Mouse (Mus musculus) kidney, adult 2 months (tissue): ENCODE measurements around the gene Acat2. TPM values are rescaled to one million over a fixed set of nuclear protein-coding genes. Genes with fewer than 3 reads are reported as not detected.
"Not testable (repeated sequence)": the region's sequence is repeated elsewhere in the genome, so short reads cannot be mapped to it uniquely, and the experiment has no call there.

ENCODE experiments used
- DNase-seq: peaks from one replicate; pipeline ENCODE4 v3.0.0; 2021
- H3K27ac ChIP-seq: fragments of 200-500 bp; 2 replicates; pipeline ENCODE4 v1.5.1; 2012; ENCODE audit warnings: low read depth, low read length, control low read depth, inconsistent platforms; ENCODE audit not compliant: insufficient read depth
- H3K27me3 ChIP-seq: fragments of 200-500 bp; replicated peaks from 2 replicates; pipeline ENCODE4 v1.6.1; 2012; ENCODE audit warnings: mild to moderate bottlenecking, moderate library complexity, low read length, inconsistent platforms; ENCODE audit not compliant: control insufficient read depth, insufficient read depth
- H3K36me3 ChIP-seq: fragments of 200-500 bp; 2 replicates; pipeline ENCODE4 v1.6.1; 2012; ENCODE audit warnings: mild to moderate bottlenecking, moderate library complexity, low read length, inconsistent platforms; ENCODE audit not compliant: control insufficient read depth, insufficient read depth
- H3K4me1 ChIP-seq: fragments of 200-500 bp; 2 replicates; pipeline ENCODE4 v1.6.1; 2011; ENCODE audit warnings: low read length; ENCODE audit not compliant: control insufficient read depth, insufficient read depth
- H3K4me3 ChIP-seq: fragments of 200-500 bp; 2 replicates; pipeline ENCODE4 v1.5.1; 2011; ENCODE audit warnings: mild to moderate bottlenecking, low read depth, low read length, control low read depth; ENCODE audit not compliant: insufficient read depth
- CTCF ChIP-seq: fragments of 200-500 bp; conservative IDR thresholded peaks from 2 replicates; pipeline ENCODE4 v1.5.1; 2011; ENCODE audit warnings: low read depth, mild to moderate bottlenecking, control low read depth, low read length, moderate library complexity, mixed read lengths; ENCODE audit not compliant: insufficient read depth, insufficient read length
- POLR2A ChIP-seq: fragments of 200-500 bp; IDR thresholded peaks from one replicate; pipeline ENCODE4 v1.6.1; 2011; ENCODE audit warnings: low read depth, low read length, control low read depth
- WGBS: fragments of 180-500 bp; shearing (Covaris S2); methylation state at CpG from one replicate; pipeline ENCODE4 v1.1.7; 2018; 5-methylcytosine and 5-hydroxymethylcytosine counted together
- polyA plus RNA-seq: library from polyadenylated mRNA; depleted of rRNA; stranded (reverse); fragments of >200 nt; gene quantifications from 2 replicates; pipeline ENCODE4 v1.2.3, GENCODE M21; 2012

Acat2 gene
- polyA plus RNA-seq, 1 experiment: 54.3 TPM

DNA sequence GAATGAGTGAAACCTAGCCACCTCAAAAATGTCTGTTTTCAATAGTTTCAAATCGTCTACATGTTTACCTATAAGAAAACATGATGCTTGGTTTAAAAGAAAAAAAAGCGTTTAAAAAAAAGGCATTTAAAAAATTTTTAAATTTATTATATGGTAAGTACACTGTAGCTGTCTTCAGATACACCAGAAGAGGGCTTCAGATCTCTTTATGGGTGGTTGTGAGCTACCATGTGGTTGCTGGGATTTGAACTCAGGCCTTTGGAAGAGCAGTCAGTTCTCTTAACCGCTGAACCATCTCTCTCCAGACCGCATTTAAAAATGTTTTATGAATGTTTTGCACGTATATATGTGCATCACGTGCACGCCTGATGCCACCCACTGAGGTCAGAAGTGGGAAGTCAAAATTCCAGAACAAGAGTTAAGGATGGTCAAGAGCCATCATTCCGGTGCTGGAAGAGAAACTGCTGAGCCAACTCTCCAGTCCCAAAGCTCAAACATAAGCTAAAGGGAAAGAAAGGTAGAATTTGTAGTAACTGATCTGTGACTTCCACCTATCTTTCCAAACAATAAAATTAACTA is 30.1 kb upstream of the Acat2 start:
- 23% methylated on average over 8 of the region's 8 CpGs for WGBS
- TF ChIP-seq CTCF (no peak), POLR2A (no peak)
- H3K36me3 ChIP-seq: no peaks in the 10 kb centered on the region
- H3K4me3 ChIP-seq: peak overlapping the region; percentile 78
- peak overlapping the region; percentile 32 for H3K27ac ChIP-seq
- DNase-seq: no peak
- peaks cover 7% of the 10 kb centered on the region; the same call in 1 of the 2 replicates for H3K4me1 ChIP-seq
- no peaks in the 10 kb centered on the region for H3K27me3 ChIP-seq

DNA sequence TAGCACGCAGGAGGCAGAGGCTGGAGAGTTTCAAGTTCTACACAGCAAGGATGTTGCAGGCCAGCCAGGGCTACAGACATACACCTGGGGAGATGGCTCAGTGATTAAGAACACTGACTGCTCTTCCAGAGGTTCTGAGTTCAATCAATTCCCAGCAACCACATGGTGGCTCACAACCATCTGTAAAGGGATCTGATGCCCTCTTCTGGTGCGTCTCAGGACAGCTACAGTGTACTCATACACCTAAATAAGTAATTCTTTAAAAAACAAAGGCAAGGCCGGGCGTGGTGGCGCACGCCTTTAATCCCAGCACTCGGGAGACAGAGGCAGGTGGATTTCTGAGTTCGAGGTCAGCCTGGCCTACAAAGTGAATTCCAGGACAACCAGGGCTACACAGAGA is 27.5 kb upstream of the Acat2 start:
- not testable (repeated sequence) for H3K4me3 ChIP-seq, H3K27ac ChIP-seq, H3K4me1 ChIP-seq, H3K27me3 ChIP-seq, H3K36me3 ChIP-seq
- WGBS: 85% methylated on average over 8 of the region's 8 CpGs
- TF ChIP-seq CTCF: peak; percentile 38
- DNase-seq: peak; percentile 61

DNA sequence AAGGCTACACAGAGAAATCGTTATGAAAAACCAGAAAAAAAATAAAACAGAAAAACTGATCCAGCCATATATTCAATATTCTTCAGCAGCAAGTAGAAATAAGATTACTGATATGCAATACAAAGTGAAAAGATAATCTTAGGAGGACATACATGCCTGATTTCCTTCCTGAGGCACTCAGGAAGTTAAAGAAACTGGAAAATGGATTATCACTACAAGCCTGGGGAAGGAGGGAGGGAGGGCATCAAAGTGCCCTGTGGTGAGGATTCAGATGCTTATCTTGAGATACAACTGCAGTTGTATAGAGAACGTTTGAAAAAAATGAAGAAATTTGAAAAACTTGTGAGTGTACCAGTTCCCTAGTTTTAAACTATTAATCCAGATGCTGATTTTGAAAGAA is 23.4 kb upstream of the Acat2 start:
- no peaks in the 10 kb centered on the region; the same call in 1 of the 2 replicates for H3K27me3 ChIP-seq
- WGBS: 56% methylated on average over 2 of the region's 2 CpGs
- no peak overlapping the region for H3K27ac ChIP-seq
- no peak for DNase-seq
- H3K36me3 ChIP-seq: peaks cover 15% of the 10 kb centered on the region
- TF ChIP-seq POLR2A (no peak), CTCF (no peak)
- H3K4me1 ChIP-seq: peaks cover 7% of the 10 kb centered on the region; the same call in 1 of the 2 replicates
- no peak overlapping the region for H3K4me3 ChIP-seq

DNA sequence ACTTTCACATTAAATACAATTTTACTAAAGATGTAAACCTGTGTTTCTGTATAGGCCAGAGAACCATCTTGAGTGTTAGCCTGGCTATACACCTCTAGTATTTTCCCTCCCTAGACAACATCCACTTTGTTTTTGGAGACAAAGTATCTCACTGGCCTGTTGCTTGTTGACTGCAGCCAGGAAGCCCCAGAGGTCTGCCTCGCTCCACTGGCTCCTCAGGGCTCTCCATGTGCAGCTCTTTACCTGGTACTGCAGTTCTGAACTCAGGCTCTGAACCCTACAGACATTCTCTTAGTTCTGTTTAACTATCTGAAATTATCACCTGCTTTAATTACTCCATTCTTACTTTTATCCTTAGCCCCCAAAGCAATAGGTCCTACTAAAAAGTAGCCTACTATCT is 18.0 kb upstream of the Acat2 start:
- peaks cover 17% of the 10 kb centered on the region for H3K36me3 ChIP-seq
- no peak for TF ChIP-seq CTCF

DNA sequence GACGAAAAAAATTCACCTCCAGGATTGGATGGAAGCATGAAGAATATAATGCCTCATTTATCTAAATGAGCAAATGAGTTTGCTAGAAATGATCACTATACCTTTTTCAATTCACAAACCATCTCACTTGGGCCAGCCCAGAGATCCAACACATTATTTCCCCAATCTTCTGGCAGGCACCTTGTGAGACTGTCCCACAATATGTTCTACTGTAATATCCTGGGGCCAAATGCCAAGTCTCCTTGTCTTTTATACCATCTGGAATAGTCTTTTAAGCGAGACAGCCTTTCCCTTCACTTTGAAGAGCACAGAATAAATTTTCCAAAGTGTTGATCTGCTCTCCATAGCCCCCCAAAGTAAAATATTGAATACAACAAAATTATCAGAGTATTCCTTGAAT is 13.3 kb upstream of the Acat2 start:
- WGBS: 77% methylated on average over 2 of the region's 2 CpGs
- no peak overlapping the region for H3K27ac ChIP-seq
- no peaks in the 10 kb centered on the region for H3K27me3 ChIP-seq
- H3K36me3 ChIP-seq: peaks cover 12% of the 10 kb centered on the region
- TF ChIP-seq POLR2A (no peak), CTCF (no peak)
- H3K4me3 ChIP-seq: no peak overlapping the region
- DNase-seq: no peak
- H3K4me1 ChIP-seq: peaks cover 4% of the 10 kb centered on the region; the same call in 1 of the 2 replicates

More for the DNA sequence above, 18.0 kb upstream of the Acat2 start:
- no peaks in the 10 kb centered on the region; the same call in 1 of the 2 replicates for H3K27me3 ChIP-seq
- WGBS: 74% methylated on average over 1 of the region's 1 CpGs
- H3K27ac ChIP-seq: no peak overlapping the region; the same call in 1 of the 2 replicates
- peak; percentile 61 for DNase-seq
- peaks cover 9% of the 10 kb centered on the region; the same call in 1 of the 2 replicates for H3K4me1 ChIP-seq
- no peak overlapping the region for H3K4me3 ChIP-seq

DNA sequence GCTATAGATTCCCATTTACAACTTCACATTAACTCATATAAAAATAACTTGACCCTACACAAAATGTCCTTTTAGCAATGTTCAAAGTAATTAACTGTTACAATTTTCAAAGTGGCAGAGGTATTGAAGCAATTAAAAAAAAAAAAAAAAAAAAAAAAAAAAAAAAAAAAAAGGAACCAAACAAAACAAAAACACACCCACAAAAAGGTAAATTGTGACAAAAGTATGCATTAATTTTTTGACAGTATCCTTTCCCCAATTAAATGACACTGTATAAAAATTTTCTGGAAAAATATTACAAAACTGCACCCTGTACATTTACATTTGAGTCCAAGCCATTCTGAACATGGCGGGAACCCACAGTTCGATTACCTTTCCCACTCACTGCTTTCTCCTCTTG is 6.6 kb upstream of the Acat2 start:
- no peak overlapping the region for H3K27ac ChIP-seq
- no peak overlapping the region for H3K4me3 ChIP-seq
- H3K36me3 ChIP-seq: peaks cover 9% of the 10 kb centered on the region
- 82% methylated on average over 2 of the region's 2 CpGs for WGBS
- no peaks in the 10 kb centered on the region for H3K27me3 ChIP-seq
- TF ChIP-seq POLR2A (no peak), CTCF (no peak)
- no peak for DNase-seq
- no peaks in the 10 kb centered on the region; the same call in 1 of the 2 replicates for H3K4me1 ChIP-seq

DNA sequence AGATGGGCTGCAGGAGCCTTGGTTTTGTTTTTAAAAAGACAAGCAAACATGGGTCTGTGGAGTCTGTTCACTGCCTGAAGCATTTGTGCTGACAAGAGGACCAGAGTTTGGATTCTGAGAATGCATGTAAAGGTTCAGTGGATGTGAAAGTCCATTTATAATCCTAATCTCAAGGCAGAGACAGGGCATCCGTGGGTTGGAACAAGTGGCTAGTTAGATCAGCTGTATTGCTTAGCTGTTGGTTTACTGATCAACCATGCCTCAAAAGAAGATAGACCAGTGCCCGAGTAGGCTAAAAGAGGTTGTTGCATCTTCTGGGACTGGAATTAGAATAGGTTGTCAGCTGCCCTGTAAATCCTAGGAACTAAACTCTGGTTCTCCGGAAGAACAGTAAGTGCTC is 2.9 kb upstream of the Acat2 start:
- peak; percentile 87 for DNase-seq
- no peak for TF ChIP-seq POLR2A
- no peak for TF ChIP-seq CTCF
- H3K36me3 ChIP-seq: peaks cover 2% of the 10 kb centered on the region; the same call in 1 of the 2 replicates
- no peak overlapping the region for H3K4me3 ChIP-seq
- H3K27me3 ChIP-seq: no peaks in the 10 kb centered on the region
- peaks cover 6% of the 10 kb centered on the region; the same call in 1 of the 2 replicates for H3K4me1 ChIP-seq
- WGBS: 51% methylated on average over 3 of the region's 3 CpGs
- peak overlapping the region; percentile 87 for H3K27ac ChIP-seq

DNA sequence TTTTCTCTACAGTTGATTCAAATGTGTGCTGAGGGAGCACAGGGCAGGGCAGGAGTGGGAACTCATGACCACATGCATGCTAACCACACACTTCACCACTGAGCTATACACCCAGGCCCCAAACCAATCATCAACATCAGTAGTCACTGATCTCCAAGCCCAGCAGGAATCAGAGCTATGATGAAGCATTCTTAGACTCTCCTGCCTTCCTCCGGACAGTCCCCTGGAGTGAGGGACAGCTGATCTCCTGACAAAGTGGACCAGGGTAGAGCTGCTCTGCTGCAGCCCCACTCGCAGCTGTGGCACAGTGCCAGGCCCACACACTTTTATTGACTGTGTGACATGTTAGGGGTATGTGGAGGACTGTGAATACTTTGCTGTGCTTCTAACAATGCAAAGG is 1.2 kb downstream of the Acat2 start:
- H3K27ac ChIP-seq, H3K4me3 ChIP-seq, H3K36me3 ChIP-seq, H3K27me3 ChIP-seq, H3K4me1 ChIP-seq, DNase-seq: not testable (repeated sequence)
- 31% methylated on average over 1 of the region's 2 CpGs for WGBS
